Mouse (Mus musculus): ENCODE data around the gene Ropn1l.
A peak's percentile ranks its signal among the peaks of the same experiment; 100 is the strongest.

The Ropn1l gene

GRCm38 (mm10) chr15:31447121-31447520 is 6.4 kb downstream of the Ropn1l start:
- no peak for DNase-seq (ENCODE audit: low spot score in 2 of 2)

- no peak for DNase-seq (ENCODE audit: low spot score in 2 of 2)
Observed at GRCm38 (mm10) chr15:31442698-31443097, 10.8 kb downstream of the Ropn1l start.

- DNase-seq (ENCODE audit: low spot score in 2 of 2): no peak
Observed at GRCm38 (mm10) chr15:31441996-31442395, 11.5 kb downstream of the Ropn1l start.

GRCm38 (mm10) chr15:31436811-31437210 is 16.7 kb downstream of the Ropn1l start:
- no peak for DNase-seq (ENCODE audit: low spot score in 2 of 2)

- DNase-seq (ENCODE audit: low spot score in 2 of 2): no peak
Observed at GRCm38 (mm10) chr15:31436083-31436482, 17.5 kb downstream of the Ropn1l start.

GRCm38 (mm10) chr15:31433768-31434167 is 19.8 kb downstream of the Ropn1l start:
- DNase-seq (ENCODE audit: low spot score in 2 of 2): no peak

GRCm38 (mm10) chr15:31431847-31432246 is 21.7 kb downstream of the Ropn1l start:
- peak in 1 of 2 experiments; percentile 4 for DNase-seq (ENCODE audit: low spot score in 2 of 2)

GRCm38 (mm10) chr15:31430014-31430413 is 23.5 kb downstream of the Ropn1l start:
- no peak for DNase-seq (ENCODE audit: low spot score in 2 of 2)

GRCm38 (mm10) chr15:31429429-31429828 is 24.1 kb downstream of the Ropn1l start:
- no peak for DNase-seq (ENCODE audit: low spot score in 2 of 2)

GRCm38 (mm10) chr15:31428571-31428970 is 25.0 kb downstream of the Ropn1l start:
- DNase-seq (ENCODE audit: low spot score in 2 of 2): no peak

GRCm38 (mm10) chr15:31427390-31427789 is 26.1 kb downstream of the Ropn1l start:
- no peak for DNase-seq (ENCODE audit: low spot score in 2 of 2)

- DNase-seq (ENCODE audit: low spot score in 2 of 2): no peak
Observed at GRCm38 (mm10) chr15:31426066-31426706, 27.4 kb downstream of the Ropn1l start.

GRCm38 (mm10) chr15:31422649-31423369 is 30.7 kb downstream of the Ropn1l start:
- no peak for DNase-seq (ENCODE audit: low spot score in 2 of 2)

GRCm38 (mm10) chr15:31419037-31419436 is 34.5 kb downstream of the Ropn1l start:
- DNase-seq (ENCODE audit: low spot score in 2 of 2): no peak

GRCm38 (mm10) chr15:31418686-31419024 is 34.9 kb downstream of the Ropn1l start:
- DNase-seq (ENCODE audit: low spot score in 2 of 2): no peak

- DNase-seq (ENCODE audit: low spot score in 2 of 2): peak in 1 of 2 experiments; percentile 26
Observed at GRCm38 (mm10) chr15:31417796-31418685, 35.5 kb downstream of the Ropn1l start.

GRCm38 (mm10) chr15:31417409-31417795 is 36.1 kb downstream of the Ropn1l start:
- DNase-seq (ENCODE audit: low spot score in 2 of 2): no peak

- DNase-seq (ENCODE audit: low spot score in 2 of 2): no peak
Observed at GRCm38 (mm10) chr15:31415181-31415580, 38.4 kb downstream of the Ropn1l start.

- DNase-seq (ENCODE audit: low spot score in 2 of 2): no peak
Observed at GRCm38 (mm10) chr15:31414179-31414898, 39.2 kb downstream of the Ropn1l start.

GRCm38 (mm10) chr15:31413662-31414061 is 39.9 kb downstream of the Ropn1l start:
- DNase-seq (ENCODE audit: low spot score in 2 of 2): no peak

GRCm38 (mm10) chr15:31412933-31413332 is 40.6 kb downstream of the Ropn1l start:
- no peak for DNase-seq (ENCODE audit: low spot score in 2 of 2)

GRCm38 (mm10) chr15:31412436-31412835 is 41.1 kb downstream of the Ropn1l start:
- no peak for DNase-seq (ENCODE audit: low spot score in 2 of 2)

Data from urinary bladder, postnatal 4 days (tissue).